Mouse (Mus musculus): ENCODE measurements at regions not wholly inside any gene's neighbourhood (a gene's known extent, or its start where the extent isn't known, plus 50 kb on each side); places are given as distances from the start of the nearest gene placed in this dataset.
A peak's percentile ranks its signal among the peaks of the same experiment; 100 is the strongest.

DNA sequence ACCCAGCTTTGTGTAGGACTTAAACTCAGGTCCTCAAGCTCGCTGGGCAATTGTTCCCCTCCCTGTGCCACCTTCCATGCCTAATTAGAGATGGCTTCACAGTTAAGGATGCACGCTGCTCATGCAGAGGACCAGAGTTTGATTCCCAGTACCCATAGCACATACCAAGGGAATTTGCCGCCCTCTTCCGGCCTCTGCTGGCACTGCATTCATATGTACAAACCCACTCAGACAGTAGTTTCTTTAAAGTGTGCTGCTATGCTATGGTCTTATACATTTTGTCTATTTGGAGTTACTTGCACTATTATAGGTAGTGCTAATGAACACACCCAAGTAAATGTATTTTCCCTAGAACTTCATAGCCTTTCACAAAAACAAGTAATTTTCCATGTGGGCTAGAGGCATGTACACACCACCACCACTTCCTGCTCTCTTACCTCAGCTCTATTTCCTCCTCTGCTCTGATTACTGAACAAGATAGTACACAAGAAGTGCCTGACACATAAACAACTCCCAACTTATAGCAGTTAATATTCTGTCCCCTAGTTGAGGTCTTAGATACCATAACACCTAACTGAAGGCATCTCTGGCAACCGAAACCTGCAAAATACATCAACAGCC lies 57.4 kb upstream of the Clint1 start:
- Histone ChIP-seq H3K27ac (no peak overlapping the region), H3K4me3 (no peak overlapping the region)
- DNase-seq (ENCODE audit: low spot score in 2 of 2) = no peak
- peak; percentile 42 for TF ChIP-seq CTCF (conservative IDR thresholded peaks at IDR 0.05)

DNA sequence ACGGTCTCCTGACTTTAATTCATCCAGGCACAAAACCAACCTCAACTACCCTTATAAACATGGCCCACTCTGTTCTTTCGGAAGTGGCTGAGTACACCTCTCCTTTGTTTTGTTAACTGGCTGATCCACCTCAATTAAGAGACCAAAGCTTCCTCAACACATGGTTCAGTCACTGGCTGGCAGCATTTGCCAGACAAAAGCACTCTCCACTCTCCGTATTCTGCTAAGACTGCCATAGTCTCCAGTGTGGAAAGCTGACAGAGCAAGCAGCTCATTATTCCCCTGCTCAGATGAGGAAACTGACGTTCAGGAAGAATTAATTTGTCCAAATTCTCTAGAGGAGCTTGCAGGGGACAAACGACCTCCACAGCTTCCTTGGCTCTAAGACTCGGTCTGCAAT lies 56.5 kb upstream of the Clint1 start:
- TF ChIP-seq CTCF (conservative IDR thresholded peaks at IDR 0.05) = no peak
- no peak for DNase-seq (ENCODE audit: low spot score in 2 of 2)
- Histone ChIP-seq H3K4me3 (no peak overlapping the region), H3K27ac (no peak overlapping the region)

DNA sequence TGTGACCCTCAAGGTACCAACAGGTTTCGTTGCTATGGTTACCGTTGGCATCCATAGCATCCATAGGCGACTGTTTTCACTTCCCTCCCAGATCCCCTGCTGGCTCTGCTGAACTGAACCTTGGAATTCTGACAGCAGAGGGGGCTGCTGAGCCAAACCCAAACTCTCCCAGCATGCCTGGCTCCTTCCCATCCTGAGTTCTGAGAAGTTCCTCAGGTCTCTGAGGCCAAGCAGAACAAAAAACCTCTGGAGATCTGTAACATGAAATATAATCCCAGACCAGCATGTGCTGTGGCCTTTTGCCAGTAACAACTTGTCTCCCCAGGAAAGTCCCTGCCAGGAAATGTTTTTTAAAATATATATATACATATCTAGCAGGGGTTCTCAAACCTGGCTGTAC lies 56.1 kb upstream of the Clint1 start:
- no peak overlapping the region for H3K27ac ChIP-seq
- no peak overlapping the region for H3K4me3 ChIP-seq
- peak in 1 of 2 experiments; percentile 61 for DNase-seq (ENCODE audit: low spot score in 2 of 2)
- TF ChIP-seq CTCF (conservative IDR thresholded peaks at IDR 0.05) = peak; percentile 87

DNA sequence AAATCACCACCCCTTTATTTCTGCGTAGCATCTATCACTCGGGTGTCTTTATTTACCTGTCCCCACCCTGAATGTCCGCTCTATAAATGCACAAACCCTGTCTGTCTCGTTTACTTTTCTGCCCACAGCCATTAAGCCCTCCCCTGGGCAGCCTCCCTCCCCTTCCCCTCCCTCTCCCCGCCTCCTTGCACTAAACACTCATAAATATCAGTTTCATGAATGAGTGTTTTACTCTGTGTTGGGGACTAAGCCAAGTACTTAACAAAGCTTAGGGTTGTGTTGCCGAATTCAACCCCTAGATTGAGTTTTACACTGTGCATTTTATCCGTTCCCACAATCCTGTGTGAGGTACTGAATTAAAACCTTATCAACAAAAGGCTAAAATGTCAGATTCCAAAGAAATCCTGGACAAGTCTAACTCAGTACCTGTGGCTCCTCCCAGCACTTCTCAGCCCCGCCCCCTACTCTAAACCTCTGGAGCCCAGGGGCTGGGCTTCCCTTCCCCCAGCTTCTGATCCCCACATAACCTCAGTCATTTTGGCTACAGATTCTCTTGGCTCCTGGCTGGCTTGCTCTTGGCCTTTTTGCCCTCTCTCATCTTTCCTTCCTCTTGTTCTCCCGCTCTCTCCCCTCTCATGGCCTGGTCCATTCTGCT lies 52.0 kb upstream of the Clint1 start:
- Histone ChIP-seq H3K27ac (no peak overlapping the region), H3K4me3 (no peak overlapping the region)
- DNase-seq (ENCODE audit: low spot score in 2 of 2) = no peak
- no peak for TF ChIP-seq CTCF (conservative IDR thresholded peaks at IDR 0.05)

All from layer of hippocampus, adult 2 months (tissue).